Mouse (Mus musculus): ENCODE measurements around the gene Hyls1. TPM values are rescaled to one million over a fixed set of nuclear protein-coding genes. Genes with fewer than 3 reads are reported as not detected.
A peak's percentile ranks its signal among the peaks of the same experiment; 100 is the strongest.
"Not testable (repeated sequence)": the region's sequence is repeated elsewhere in the genome, so short reads cannot be mapped to it uniquely, and the experiment has no call there.

Hyls1 gene
- polyA plus RNA-seq (2012; rRNA removed): 4.8 and 4.9 TPM in 2 replicates

DNA sequence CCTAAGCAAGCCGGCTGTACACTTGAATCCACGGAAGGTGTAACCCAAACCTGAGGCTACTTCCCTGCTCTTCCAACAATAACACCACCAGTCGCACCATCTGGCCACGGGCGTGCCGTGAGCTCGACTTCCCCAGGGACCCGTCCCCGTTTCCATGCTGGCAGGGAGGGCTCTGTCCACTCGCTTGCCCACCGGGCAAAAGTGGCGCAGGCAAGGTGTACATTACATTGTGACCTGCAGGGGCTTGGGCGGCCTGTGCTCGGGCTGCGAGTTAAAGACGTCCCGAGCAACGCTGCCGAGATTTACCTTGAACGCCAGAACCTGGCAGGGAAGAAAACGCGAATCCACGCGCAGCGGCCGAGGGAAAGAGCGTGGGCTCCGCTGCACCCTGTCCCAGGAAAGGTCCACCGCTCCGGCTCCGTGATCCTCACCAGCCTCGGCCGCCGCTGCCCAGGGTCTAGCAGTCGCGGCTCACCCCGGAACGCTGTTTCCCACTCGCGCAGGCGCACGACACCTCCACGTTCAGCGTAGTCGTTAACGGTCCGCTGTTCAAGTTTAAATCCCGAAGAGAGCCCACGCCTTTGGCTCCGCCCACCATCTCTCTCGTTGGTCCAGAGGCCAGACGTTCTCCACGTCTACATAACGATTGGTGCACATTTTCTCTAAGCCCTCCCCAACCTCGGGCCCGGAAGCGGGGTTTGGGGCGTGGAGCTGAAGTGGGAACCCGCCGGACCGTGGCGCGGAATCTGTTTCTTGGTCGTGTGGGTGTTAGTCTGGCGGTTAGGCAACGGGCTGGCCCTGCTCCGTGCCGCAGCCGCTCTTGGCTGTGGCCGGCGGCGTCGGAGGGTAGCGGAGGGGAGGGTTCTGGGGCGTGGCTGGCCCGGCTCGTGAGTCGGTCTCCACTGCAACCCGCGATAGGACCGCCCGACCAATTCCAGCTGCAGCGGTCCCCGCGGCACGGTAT lies at the start of gene Hyls1, which contains the start of gene Pate2:
TSS of gene Hyls1 (minus strand) at position 828 of the 964 bp plus-strand sequence.
TSS of gene Pate2 (plus strand) at position 714 of the 964 bp plus-strand sequence.
- WGBS: under 1% methylated on average over 86 of the region's 86 CpGs
- Histone ChIP-seq H3K4me3 (ENCODE audit: control insufficient read depth, insufficient read depth, low read length) (peak within 1 kb of the TSS; percentile 89), H3K4me1 (replicated peaks; ENCODE audit: control insufficient read depth, insufficient read depth, low read length) (no peaks in the 10 kb centered on the region), H3K27me3 (ENCODE audit: control insufficient read depth, insufficient read depth, low read length) (no peaks in the 10 kb centered on the region; the same call in 1 of the 2 replicates), H3K36me3 (ENCODE audit: control insufficient read depth, insufficient read depth, low read length) (peaks cover 32% of the 10 kb centered on the region), H3K27ac (ENCODE audit: control insufficient read depth, insufficient read depth, low read length) (peak within 1 kb of the TSS; percentile 45)
- DNase-seq: peak; percentile 92
- TF ChIP-seq CTCF (IDR thresholded peaks at IDR 0.05; ENCODE audit: borderline replicate concordance, control insufficient read depth, extremely low read depth, insufficient read depth, low read length, poor library complexity) (peak; percentile 69), POLR2A (IDR thresholded peaks at IDR 0.05; ENCODE audit: control insufficient read depth, extremely low read depth, insufficient read depth, low read length, poor library complexity) (peak; percentile 87)

- WGBS: 70% methylated on average over 2 of the region's 2 CpGs
- not testable (repeated sequence) for H3K36me3 ChIP-seq (ENCODE audit: control insufficient read depth, insufficient read depth, low read length); H3K27ac ChIP-seq (ENCODE audit: control insufficient read depth, insufficient read depth, low read length); H3K4me1 ChIP-seq (replicated peaks; ENCODE audit: control insufficient read depth, insufficient read depth, low read length); H3K4me3 ChIP-seq (ENCODE audit: control insufficient read depth, insufficient read depth, low read length); DNase-seq; H3K27me3 ChIP-seq (ENCODE audit: control insufficient read depth, insufficient read depth, low read length)
Measured at GRCm38 (mm10) chr9:35616784-35617183, 46.6 kb upstream of the Hyls1 start.

DNA sequence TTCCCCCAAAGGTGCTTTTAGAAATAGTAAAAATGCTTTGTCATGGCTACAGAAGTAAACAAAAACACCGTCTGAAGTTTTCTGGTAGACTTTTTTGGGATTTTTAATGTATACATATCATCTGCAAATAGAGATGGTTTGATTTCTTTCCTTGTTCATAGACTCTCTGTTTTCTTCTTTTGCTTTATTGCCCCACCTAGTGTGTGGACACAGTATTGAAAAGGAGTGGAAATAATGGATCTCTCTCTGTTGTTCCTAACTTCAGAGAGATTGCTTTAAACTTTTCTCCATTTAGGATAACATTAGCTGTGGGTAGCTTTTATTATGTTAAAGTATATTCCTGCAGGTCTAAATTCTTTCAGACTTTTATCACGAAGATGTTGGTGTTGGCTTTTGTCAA lies 43.8 kb upstream of the Hyls1 start:
- no peak for DNase-seq
- 22% methylated on average over 2 of the region's 2 CpGs for WGBS
- TF ChIP-seq POLR2A (IDR thresholded peaks at IDR 0.05; ENCODE audit: control insufficient read depth, extremely low read depth, insufficient read depth, low read length, poor library complexity) (no peak), CTCF (IDR thresholded peaks at IDR 0.05; ENCODE audit: borderline replicate concordance, control insufficient read depth, extremely low read depth, insufficient read depth, low read length, poor library complexity) (no peak)
- H3K27ac ChIP-seq (ENCODE audit: control insufficient read depth, insufficient read depth, low read length): no peak overlapping the region
- no peaks in the 10 kb centered on the region for H3K27me3 ChIP-seq (ENCODE audit: control insufficient read depth, insufficient read depth, low read length)
- no peak overlapping the region for H3K4me3 ChIP-seq (ENCODE audit: control insufficient read depth, insufficient read depth, low read length)
- H3K4me1 ChIP-seq (replicated peaks; ENCODE audit: control insufficient read depth, insufficient read depth, low read length): no peaks in the 10 kb centered on the region
- H3K36me3 ChIP-seq (ENCODE audit: control insufficient read depth, insufficient read depth, low read length): no peaks in the 10 kb centered on the region

GRCm38 (mm10) chr9:35611841-35612240 lies 41.6 kb upstream of the Hyls1 start, which contains the start of gene Pate4:
Gene Pate4, minus strand, starts transcription at chr9:35611941.
- no peak for DNase-seq
- Histone ChIP-seq H3K27ac (ENCODE audit: control insufficient read depth, insufficient read depth, low read length) (no peak within 1 kb of the TSS), H3K4me1 (replicated peaks; ENCODE audit: control insufficient read depth, insufficient read depth, low read length) (no peaks in the 10 kb centered on the region), H3K27me3 (ENCODE audit: control insufficient read depth, insufficient read depth, low read length) (no peaks in the 10 kb centered on the region), H3K36me3 (ENCODE audit: control insufficient read depth, insufficient read depth, low read length) (no peaks in the 10 kb centered on the region), H3K4me3 (ENCODE audit: control insufficient read depth, insufficient read depth, low read length) (no peak within 1 kb of the TSS)
- TF ChIP-seq CTCF (IDR thresholded peaks at IDR 0.05; ENCODE audit: borderline replicate concordance, control insufficient read depth, extremely low read depth, insufficient read depth, low read length, poor library complexity) (no peak), POLR2A (IDR thresholded peaks at IDR 0.05; ENCODE audit: control insufficient read depth, extremely low read depth, insufficient read depth, low read length, poor library complexity) (no peak)
- 81% methylated on average over 1 of the region's 1 CpGs for WGBS

- H3K27ac ChIP-seq (ENCODE audit: control insufficient read depth, insufficient read depth, low read length): no peak overlapping the region
- no peak overlapping the region for H3K4me3 ChIP-seq (ENCODE audit: control insufficient read depth, insufficient read depth, low read length)
- H3K27me3 ChIP-seq (ENCODE audit: control insufficient read depth, insufficient read depth, low read length): no peaks in the 10 kb centered on the region
- TF ChIP-seq CTCF (IDR thresholded peaks at IDR 0.05; ENCODE audit: borderline replicate concordance, control insufficient read depth, extremely low read depth, insufficient read depth, low read length, poor library complexity): no peak
- no peak for TF ChIP-seq POLR2A (IDR thresholded peaks at IDR 0.05; ENCODE audit: control insufficient read depth, extremely low read depth, insufficient read depth, low read length, poor library complexity)
- 73% methylated on average over 8 of the region's 8 CpGs for WGBS
- H3K4me1 ChIP-seq (replicated peaks; ENCODE audit: control insufficient read depth, insufficient read depth, low read length): no peaks in the 10 kb centered on the region
- no peak for DNase-seq
- H3K36me3 ChIP-seq (ENCODE audit: control insufficient read depth, insufficient read depth, low read length): no peaks in the 10 kb centered on the region
Measured at GRCm38 (mm10) chr9:35607647-35608405, 37.6 kb upstream of the Hyls1 start.

DNA sequence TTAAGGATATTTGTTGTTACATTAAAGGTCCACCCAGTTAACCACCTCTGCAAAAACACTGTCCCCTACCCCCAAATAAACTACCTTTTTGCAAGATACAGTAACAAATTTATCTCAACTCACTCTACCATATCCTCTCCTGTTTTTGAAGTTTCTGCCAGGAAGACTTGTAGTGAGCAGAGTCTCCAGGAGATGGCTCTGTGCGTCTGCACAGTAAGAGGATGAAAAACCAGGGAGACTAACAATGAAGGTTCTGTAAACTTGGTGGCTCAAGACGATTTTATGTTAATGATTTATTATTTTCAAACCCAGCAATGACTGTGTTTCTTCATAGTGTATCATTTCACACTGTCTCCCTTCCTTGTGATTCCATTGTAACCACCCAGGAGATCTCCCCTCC lies 22.7 kb upstream of the Hyls1 start:
- Histone ChIP-seq H3K4me3 (ENCODE audit: control insufficient read depth, insufficient read depth, low read length) (no peak overlapping the region), H3K4me1 (replicated peaks; ENCODE audit: control insufficient read depth, insufficient read depth, low read length) (no peaks in the 10 kb centered on the region), H3K27me3 (ENCODE audit: control insufficient read depth, insufficient read depth, low read length) (no peaks in the 10 kb centered on the region), H3K27ac (ENCODE audit: control insufficient read depth, insufficient read depth, low read length) (no peak overlapping the region), H3K36me3 (ENCODE audit: control insufficient read depth, insufficient read depth, low read length) (no peaks in the 10 kb centered on the region)
- TF ChIP-seq POLR2A (IDR thresholded peaks at IDR 0.05; ENCODE audit: control insufficient read depth, extremely low read depth, insufficient read depth, low read length, poor library complexity) (no peak), CTCF (IDR thresholded peaks at IDR 0.05; ENCODE audit: borderline replicate concordance, control insufficient read depth, extremely low read depth, insufficient read depth, low read length, poor library complexity) (no peak)
- no peak for DNase-seq
- 7% methylated on average over 2 of the region's 2 CpGs for WGBS
